Mouse (Mus musculus) lung, postnatal 4 days (tissue): Measurements from ENCODE around the gene Pjvk.
A peak's percentile ranks its signal among the peaks of the same experiment; 100 is the strongest.

Experiments used
- DNase-seq, 2 experiments: peaks; one replicate each; pipeline ENCODE4 v3.0.0; 2021

Gene Pjvk

GRCm38 (mm10) chr2:76671641-76672040 lies 23.4 kb downstream of the Pjvk start:
- no peak for DNase-seq

- DNase-seq = no peak
These were observed 24.0 kb downstream of the Pjvk start for GRCm38 (mm10) chr2:76672134-76672745.

- peak; percentile 92 to 93 for DNase-seq
These were observed 24.7 kb downstream of the Pjvk start, which contains the start of gene Fkbp7 for GRCm38 (mm10) chr2:76672966-76673392. TSS of gene Fkbp7 (minus strand) at chr2:76673116.

- DNase-seq = peak; percentile 53 to 71
These were observed 25.3 kb downstream of the Pjvk start for GRCm38 (mm10) chr2:76673472-76674081.

GRCm38 (mm10) chr2:76674725-76675427 lies 26.6 kb downstream of the Pjvk start, which contains the start of gene Plekha3:
TSS of gene Plekha3 (plus strand) at chr2:76675281.
- DNase-seq = peak; percentile 90 to 91

- DNase-seq = no peak
These were observed 27.2 kb downstream of the Pjvk start for GRCm38 (mm10) chr2:76675451-76675850.

- DNase-seq = no peak
These were observed 27.7 kb downstream of the Pjvk start for GRCm38 (mm10) chr2:76675949-76676348.

- no peak for DNase-seq
These were observed 28.3 kb downstream of the Pjvk start for GRCm38 (mm10) chr2:76676401-76677226.

- no peak for DNase-seq
These were observed 34.0 kb downstream of the Pjvk start for GRCm38 (mm10) chr2:76682301-76682700.

- no peak for DNase-seq
These were observed 38.7 kb downstream of the Pjvk start for GRCm38 (mm10) chr2:76686986-76687385.

- no peak for DNase-seq
These were observed 39.3 kb downstream of the Pjvk start for GRCm38 (mm10) chr2:76687608-76688007.

GRCm38 (mm10) chr2:76688162-76688561 lies 39.9 kb downstream of the Pjvk start:
- DNase-seq = no peak

- DNase-seq = peak; percentile 71 to 85
These were observed 42.3 kb downstream of the Pjvk start for GRCm38 (mm10) chr2:76690436-76691204.

GRCm38 (mm10) chr2:76693765-76694164 lies 45.5 kb downstream of the Pjvk start:
- no peak for DNase-seq

GRCm38 (mm10) chr2:76695290-76695689 lies 47.0 kb downstream of the Pjvk start:
- peak in 1 of 2 experiments; percentile 38 for DNase-seq

GRCm38 (mm10) chr2:76702188-76702587 lies 53.9 kb downstream of the Pjvk start:
- DNase-seq = no peak

- no peak for DNase-seq
These were observed 54.5 kb downstream of the Pjvk start for GRCm38 (mm10) chr2:76702751-76703150.

GRCm38 (mm10) chr2:76705655-76706054 lies 57.4 kb downstream of the Pjvk start:
- no peak for DNase-seq
